Mouse (Mus musculus) gastrocnemius, postnatal 36 days (tissue): ENCODE results near the gene Cerkl. TPM values are rescaled to one million over a fixed set of nuclear protein-coding genes. Genes with fewer than 3 reads are reported as not detected.

Experiments used
- DNase-seq, 2 experiments: peaks; one replicate each; pipeline ENCODE4 v3.0.0; 2022
- intact Hi-C: fragments of 180-260 bp; cut with DNase I; formaldehyde crosslinking; loops from one replicate; pipeline ENCODE4 v1.15.1; 2025
- total RNA-seq, 2 experiments: library from RNA; stranded (reverse); gene quantifications; 2 replicates each; pipeline ENCODE4 v1.2.3; 2021

The Cerkl gene
- total RNA-seq, 2 experiments from 2014 or later: 0.35 to 0.46 TPM

- intact Hi-C loops: no loop called here
- DNase-seq: no peak
Measured at GRCm38 (mm10) chr2:79336141-79336540, 120.4 kb downstream of the Cerkl start.

GRCm38 (mm10) chr2:79334661-79335060 lies 121.9 kb downstream of the Cerkl start:
- intact Hi-C loops: no loop called here
- no peak for DNase-seq

GRCm38 (mm10) chr2:79328079-79328478 lies 128.5 kb downstream of the Cerkl start:
- no peak for DNase-seq
- intact Hi-C loops: no loop called here

GRCm38 (mm10) chr2:79316182-79316880 lies 140.3 kb downstream of the Cerkl start:
- intact Hi-C loops: no loop called here
- no peak for DNase-seq

GRCm38 (mm10) chr2:79315108-79315507 lies 141.5 kb downstream of the Cerkl start:
- no peak for DNase-seq
- intact Hi-C loops: no loop called here

GRCm38 (mm10) chr2:79312499-79312898 lies 144.1 kb downstream of the Cerkl start:
- intact Hi-C loops: no loop called here
- no peak for DNase-seq

- DNase-seq: no peak
- intact Hi-C loops: no loop called here
Measured at GRCm38 (mm10) chr2:79309454-79310118, 147.0 kb downstream of the Cerkl start.

GRCm38 (mm10) chr2:79307549-79307948 lies 149.0 kb downstream of the Cerkl start:
- intact Hi-C loops: no loop called here
- DNase-seq: no peak

GRCm38 (mm10) chr2:79302398-79302797 lies 154.2 kb downstream of the Cerkl start:
- DNase-seq: no peak
- intact Hi-C loops: no loop called here

GRCm38 (mm10) chr2:79292431-79292830 lies 164.2 kb downstream of the Cerkl start:
- intact Hi-C loops: no loop called here
- DNase-seq: no peak

- DNase-seq: no peak
- intact Hi-C loops: no loop called here
Measured at GRCm38 (mm10) chr2:79291922-79292321, 164.7 kb downstream of the Cerkl start.

- intact Hi-C loops: no loop called here
- DNase-seq: no peak
Measured at GRCm38 (mm10) chr2:79290149-79290548, 166.4 kb downstream of the Cerkl start.

- intact Hi-C loops: no loop called here
- DNase-seq: no peak
Measured at GRCm38 (mm10) chr2:79284206-79284605, 172.4 kb downstream of the Cerkl start.

Other genes with a start within 250 kb of the Cerkl start
- gene Itga4, start 201.4 kb downstream of the Cerkl start, total RNA-seq: 1 to 10 TPM; 2.8 to 3.9 TPM
- not detected for gene Neurod1, start within 50 bp of the Cerkl start, total RNA-seq
- 10 to 100 TPM; 12.6 to 12.7 TPM for gene Itprid2, start 178.6 kb upstream of the Cerkl start, total RNA-seq